Mouse (Mus musculus) hindbrain, embryonic 16.5 days (tissue): ENCODE results near the gene Krt42. TPM values are rescaled to one million over a fixed set of nuclear protein-coding genes. Genes with fewer than 3 reads are reported as not detected.

ENCODE experiments used
- ATAC-seq: fragments of 200-750 bp; cut with Nextera tagmentation; 2 replicates; pipeline ENCODE4 v1.8.0; 2017; ENCODE audit warnings: moderate TSS enrichment, moderate library complexity
- H3K27ac ChIP-seq: fragments of 300-500 bp; sonication (generic); 2 replicates; pipeline ENCODE4 v1.5.1; 2014; ENCODE audit warnings: low read depth, mild to moderate bottlenecking, control low read depth, low read length, moderate library complexity
- H3K27me3 ChIP-seq: fragments of 300-500 bp; sonication (generic); replicated peaks from 2 replicates; pipeline ENCODE4 v1.6.1; 2014; ENCODE audit warnings: low read length; ENCODE audit not compliant: control insufficient read depth, insufficient read depth
- H3K36me3 ChIP-seq: fragments of 300-500 bp; sonication (generic); 2 replicates; pipeline ENCODE4 v1.6.1; 2014; ENCODE audit warnings: mild to moderate bottlenecking, low read length, moderate library complexity, mixed read lengths; ENCODE audit not compliant: control insufficient read depth, insufficient read depth
- H3K4me1 ChIP-seq: fragments of 300-500 bp; sonication (generic); 2 replicates; pipeline ENCODE4 v1.6.1; 2014; ENCODE audit warnings: low read depth, low read length; ENCODE audit not compliant: control insufficient read depth, insufficient read depth
- H3K4me2 ChIP-seq: fragments of 300-500 bp; sonication (generic); 2 replicates; pipeline ENCODE4 v1.6.1; 2014; ENCODE audit warnings: mild to moderate bottlenecking, low read length, control low read depth, moderate library complexity
- H3K4me3 ChIP-seq: fragments of 300-500 bp; sonication (generic); 2 replicates; pipeline ENCODE4 v1.5.1; 2014; ENCODE audit warnings: mild to moderate bottlenecking, low read length, control low read depth, moderate library complexity
- H3K9ac ChIP-seq: fragments of 300-500 bp; sonication (generic); 2 replicates; pipeline ENCODE4 v1.6.1; 2014; ENCODE audit warnings: low read depth, mild to moderate bottlenecking, control low read depth, low read length, moderate library complexity
- H3K9me3 ChIP-seq: fragments of 300-500 bp; sonication (generic); 2 replicates; pipeline ENCODE4 v1.6.1; 2014; ENCODE audit warnings: mild to moderate bottlenecking, low read length, moderate library complexity; ENCODE audit not compliant: control insufficient read depth
- WGBS: fragments of 180-500 bp; shearing (Covaris S2); extraction: QIAGEN DNeasy Blood & Tissue Kit; methylation state at CpG from one replicate; pipeline ENCODE4 v1.1.7; 2014; 5-methylcytosine and 5-hydroxymethylcytosine counted together
- polyA plus RNA-seq: library from polyadenylated mRNA; unstranded; fragments of >200 nt; fragmentation: Nextera tagmentation; extraction: Ambion mirVana; gene quantifications from 2 replicates; pipeline ENCODE4 v1.2.1, GENCODE M21; 2015

Krt42 gene
- polyA plus RNA-seq, 1 experiment from 2014 or later: not detected

DNA sequence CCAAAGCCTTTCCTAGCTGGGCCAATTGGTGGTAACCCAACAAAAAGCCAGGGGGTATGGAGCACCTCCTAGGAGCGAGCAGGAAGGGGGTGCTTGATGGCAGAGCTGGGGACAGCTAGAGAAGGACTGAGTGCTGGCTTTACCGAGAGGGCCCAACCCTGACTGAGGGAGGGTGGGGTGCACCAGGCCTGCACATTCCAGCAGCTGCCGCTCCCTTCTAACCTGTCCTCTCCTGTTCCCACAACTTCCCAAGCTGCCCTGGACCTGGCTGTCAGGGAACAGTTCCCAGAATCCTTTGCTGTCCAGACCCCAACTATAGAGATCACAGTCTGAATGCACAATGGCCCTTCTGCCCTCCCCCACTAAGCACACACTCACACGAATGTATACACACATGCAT lies 15.3 kb upstream of the Krt42 start:
- no peaks in the 10 kb centered on the region for H3K9me3 ChIP-seq
- no peak overlapping the region for H3K9ac ChIP-seq
- H3K36me3 ChIP-seq: no peaks in the 10 kb centered on the region
- 91% methylated on average over 4 of the region's 4 CpGs for WGBS
- no peaks in the 10 kb centered on the region for H3K27me3 ChIP-seq
- no peak overlapping the region for H3K27ac ChIP-seq
- H3K4me1 ChIP-seq: no peaks in the 10 kb centered on the region
- H3K4me3 ChIP-seq: no peak overlapping the region
- no peak for ATAC-seq
- no peak overlapping the region for H3K4me2 ChIP-seq

DNA sequence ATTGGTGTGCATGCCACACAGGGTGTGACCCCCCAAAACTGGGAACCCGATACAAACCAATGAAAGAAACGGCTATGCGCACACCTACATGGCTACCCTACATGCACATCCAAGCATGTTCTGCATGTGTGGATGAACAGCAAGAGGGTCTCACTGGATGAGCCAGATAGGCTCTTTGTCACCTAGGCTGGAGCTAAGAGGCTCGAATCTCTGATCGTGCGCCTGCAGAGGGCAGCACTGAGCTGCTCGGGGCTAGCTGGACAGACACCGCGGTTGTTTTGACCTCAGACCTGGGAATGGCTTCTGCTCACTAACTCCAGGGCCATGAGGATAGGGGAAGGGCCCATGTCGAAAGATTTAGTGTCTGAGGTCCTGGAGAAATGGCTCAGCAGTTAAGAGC lies 12.9 kb upstream of the Krt42 start:
- Histone ChIP-seq H3K27ac (no peak overlapping the region), H3K27me3 (no peaks in the 10 kb centered on the region), H3K4me3 (no peak overlapping the region), H3K36me3 (no peaks in the 10 kb centered on the region), H3K9ac (no peak overlapping the region), H3K4me1 (no peaks in the 10 kb centered on the region), H3K4me2 (no peak overlapping the region), H3K9me3 (no peaks in the 10 kb centered on the region)
- ATAC-seq: peak; percentile 14; the same call in 1 of the 2 replicates
- WGBS: 23% methylated on average over 10 of the region's 10 CpGs

- Histone ChIP-seq H3K9ac (no peak overlapping the region; the same call in 1 of the 2 replicates), H3K27me3 (no peaks in the 10 kb centered on the region), H3K27ac (no peak overlapping the region), H3K36me3 (no peaks in the 10 kb centered on the region), H3K4me3 (no peak overlapping the region), H3K4me2 (no peak overlapping the region), H3K4me1 (no peaks in the 10 kb centered on the region), H3K9me3 (no peaks in the 10 kb centered on the region)
- 23% methylated on average over 11 of the region's 11 CpGs for WGBS
- ATAC-seq: peak; percentile 52
Observed at GRCm38 (mm10) chr11:100281596-100282544, 12.2 kb upstream of the Krt42 start.

- H3K27me3 ChIP-seq: no peaks in the 10 kb centered on the region
- no peaks in the 10 kb centered on the region for H3K36me3 ChIP-seq
- no peak overlapping the region for H3K9ac ChIP-seq
- no peak overlapping the region for H3K27ac ChIP-seq
- no peaks in the 10 kb centered on the region for H3K9me3 ChIP-seq
- no peak overlapping the region for H3K4me2 ChIP-seq
- H3K4me1 ChIP-seq: no peaks in the 10 kb centered on the region
- H3K4me3 ChIP-seq: no peak overlapping the region
- ATAC-seq: no peak
- 58% methylated on average over 5 of the region's 5 CpGs for WGBS
Observed at GRCm38 (mm10) chr11:100278759-100279158, 9.1 kb upstream of the Krt42 start.

DNA sequence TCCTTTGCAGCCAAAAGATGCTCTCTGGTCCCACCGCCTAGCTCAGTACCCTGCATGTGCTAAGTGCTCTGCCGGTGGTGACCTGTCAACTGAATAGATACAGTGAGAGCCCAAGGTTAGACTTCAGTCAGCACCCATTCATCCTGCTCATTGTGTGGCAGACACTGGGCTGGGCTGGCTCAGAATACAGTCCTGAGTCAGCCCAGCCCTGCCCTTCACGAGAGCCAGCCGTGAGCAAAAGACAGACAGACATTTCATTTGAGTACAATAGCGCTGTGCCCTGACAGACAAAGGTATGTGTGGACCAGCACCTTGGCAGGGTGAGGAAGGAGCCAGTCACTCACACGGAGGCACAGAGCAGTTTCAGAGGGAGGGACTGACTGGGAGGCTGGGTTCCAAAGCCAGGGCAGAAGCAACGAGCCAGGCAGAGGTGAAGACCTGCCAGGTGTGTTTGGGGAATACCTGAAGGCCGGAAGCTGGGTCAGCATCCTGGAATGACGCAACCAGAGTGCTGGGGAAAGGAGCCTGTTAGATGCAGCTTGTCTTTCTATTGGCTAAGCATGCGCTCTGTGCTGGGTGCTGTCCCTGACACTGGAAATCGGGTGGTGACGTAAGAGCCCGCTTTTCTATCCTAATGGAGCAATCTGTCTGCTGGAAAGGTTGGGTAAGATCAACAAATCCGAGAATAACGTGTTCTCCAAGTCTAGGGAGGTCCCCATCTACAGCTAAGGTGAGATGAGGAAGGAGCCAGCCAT lies 8.2 kb upstream of the Krt42 start:
- Histone ChIP-seq H3K4me3 (no peak overlapping the region), H3K27me3 (no peaks in the 10 kb centered on the region), H3K27ac (no peak overlapping the region), H3K36me3 (no peaks in the 10 kb centered on the region), H3K4me2 (no peak overlapping the region), H3K4me1 (no peaks in the 10 kb centered on the region), H3K9me3 (no peaks in the 10 kb centered on the region), H3K9ac (no peak overlapping the region)
- 73% methylated on average over 15 of the region's 15 CpGs for WGBS
- no peak for ATAC-seq

GRCm38 (mm10) chr11:100275466-100275865 lies 5.8 kb upstream of the Krt42 start:
- Histone ChIP-seq H3K9me3 (no peaks in the 10 kb centered on the region), H3K27ac (no peak overlapping the region), H3K4me1 (no peaks in the 10 kb centered on the region), H3K9ac (no peak overlapping the region), H3K27me3 (no peaks in the 10 kb centered on the region), H3K4me3 (no peak overlapping the region), H3K4me2 (no peak overlapping the region), H3K36me3 (no peaks in the 10 kb centered on the region)
- WGBS: 35% methylated on average over 4 of the region's 5 CpGs
- no peak for ATAC-seq

GRCm38 (mm10) chr11:100274719-100275118 lies 5.0 kb upstream of the Krt42 start:
- no peaks in the 10 kb centered on the region for H3K4me1 ChIP-seq
- no peak overlapping the region for H3K9ac ChIP-seq
- ATAC-seq: no peak
- H3K36me3 ChIP-seq: no peaks in the 10 kb centered on the region
- no peak overlapping the region for H3K4me3 ChIP-seq
- H3K9me3 ChIP-seq: no peaks in the 10 kb centered on the region
- no peak overlapping the region for H3K4me2 ChIP-seq
- whole genome bisulfite sequencing: 81% methylated on average over 7 of the region's 7 CpGs
- H3K27me3 ChIP-seq: no peaks in the 10 kb centered on the region
- H3K27ac ChIP-seq: no peak overlapping the region

- WGBS: 89% methylated on average over 1 of the region's 1 CpGs
- no peaks in the 10 kb centered on the region for H3K36me3 ChIP-seq
- ATAC-seq: no peak
Observed at GRCm38 (mm10) chr11:100271878-100272277, 2.2 kb upstream of the Krt42 start.

More at GRCm38 (mm10) chr11:100271878-100272277, 2.2 kb upstream of the Krt42 start:
- no peak overlapping the region for H3K27ac ChIP-seq
- H3K27me3 ChIP-seq: no peaks in the 10 kb centered on the region
- H3K9ac ChIP-seq: no peak overlapping the region
- no peak overlapping the region for H3K4me3 ChIP-seq
- H3K4me1 ChIP-seq: no peaks in the 10 kb centered on the region
- no peak overlapping the region for H3K4me2 ChIP-seq
- H3K9me3 ChIP-seq: no peaks in the 10 kb centered on the region
